Mouse (Mus musculus): ENCODE measurements around the gene Pla2g5. TPM values are rescaled to one million over a fixed set of nuclear protein-coding genes. Genes with fewer than 3 reads are reported as not detected.

Gene Pla2g5
- polyA plus RNA-seq, 1 experiment from 2014 or later, result 0.60 TPM

GRCm38 (mm10) chr4:138817736-138818135 lies 45.5 kb downstream of the Pla2g5 start:
- H3K27me3 ChIP-seq (replicated peaks; ENCODE audit: low read depth, poor library complexity, severe bottlenecking), result peaks cover 4% of the 10 kb centered on the region; the same call in 1 of the 2 replicates
- H3K27ac ChIP-seq (replicated peaks), result no peak overlapping the region
- 75% methylated on average over 6 of the region's 6 CpGs for WGBS
- no peak overlapping the region for H3K4me3 ChIP-seq
- no peaks in the 10 kb centered on the region for H3K9me3 ChIP-seq
- H3K36me3 ChIP-seq (replicated peaks), result no peaks in the 10 kb centered on the region
- peaks cover 10% of the 10 kb centered on the region for H3K4me1 ChIP-seq
- DNase-seq (ENCODE audit: low spot score), result no peak

- DNase-seq (ENCODE audit: low spot score), result no peak
- Histone ChIP-seq H3K4me3 (no peak overlapping the region), H3K27me3 (replicated peaks; ENCODE audit: low read depth, poor library complexity, severe bottlenecking) (peaks cover 4% of the 10 kb centered on the region; the same call in 1 of the 2 replicates), H3K36me3 (replicated peaks) (no peaks in the 10 kb centered on the region), H3K4me1 (peaks cover 10% of the 10 kb centered on the region), H3K9me3 (no peaks in the 10 kb centered on the region), H3K27ac (replicated peaks) (no peak overlapping the region)
- 84% methylated on average over 9 of the region's 9 CpGs for WGBS
Observed at GRCm38 (mm10) chr4:138816166-138816565, 47.1 kb downstream of the Pla2g5 start.

GRCm38 (mm10) chr4:138806920-138807541 lies 56.3 kb downstream of the Pla2g5 start:
- DNase-seq (ENCODE audit: low spot score), result no peak
- no peaks in the 10 kb centered on the region for H3K27me3 ChIP-seq (replicated peaks; ENCODE audit: low read depth, poor library complexity, severe bottlenecking)
- no peak overlapping the region for H3K4me3 ChIP-seq
- no peaks in the 10 kb centered on the region for H3K36me3 ChIP-seq (replicated peaks)
- H3K9me3 ChIP-seq, result no peaks in the 10 kb centered on the region
- H3K4me1 ChIP-seq, result no peaks in the 10 kb centered on the region
- WGBS, result 69% methylated on average over 7 of the region's 7 CpGs
- H3K27ac ChIP-seq (replicated peaks), result no peak overlapping the region

GRCm38 (mm10) chr4:138806160-138806559 lies 57.1 kb downstream of the Pla2g5 start:
- no peak overlapping the region for H3K27ac ChIP-seq (replicated peaks)
- WGBS, result 85% methylated on average over 8 of the region's 8 CpGs
- no peaks in the 10 kb centered on the region for H3K36me3 ChIP-seq (replicated peaks)
- no peaks in the 10 kb centered on the region for H3K4me1 ChIP-seq
- DNase-seq (ENCODE audit: low spot score), result no peak
- H3K27me3 ChIP-seq (replicated peaks; ENCODE audit: low read depth, poor library complexity, severe bottlenecking), result no peaks in the 10 kb centered on the region
- no peaks in the 10 kb centered on the region for H3K9me3 ChIP-seq
- H3K4me3 ChIP-seq, result no peak overlapping the region

- H3K27me3 ChIP-seq (replicated peaks; ENCODE audit: low read depth, poor library complexity, severe bottlenecking), result no peaks in the 10 kb centered on the region
- no peaks in the 10 kb centered on the region for H3K9me3 ChIP-seq
- no peaks in the 10 kb centered on the region for H3K36me3 ChIP-seq (replicated peaks)
- no peak for DNase-seq (ENCODE audit: low spot score)
- peaks cover under 1% of the 10 kb centered on the region; the same call in 1 of the 2 replicates for H3K4me1 ChIP-seq
- H3K27ac ChIP-seq (replicated peaks), result no peak overlapping the region
- WGBS, result 66% methylated on average over 8 of the region's 8 CpGs
- no peak overlapping the region for H3K4me3 ChIP-seq
Observed at GRCm38 (mm10) chr4:138805248-138805647, 58.0 kb downstream of the Pla2g5 start.

- Histone ChIP-seq H3K4me3 (no peak overlapping the region), H3K27me3 (replicated peaks; ENCODE audit: low read depth, poor library complexity, severe bottlenecking) (no peaks in the 10 kb centered on the region), H3K27ac (replicated peaks) (no peak overlapping the region), H3K4me1 (peaks cover 2% of the 10 kb centered on the region; the same call in 1 of the 2 replicates), H3K9me3 (no peaks in the 10 kb centered on the region), H3K36me3 (replicated peaks) (no peaks in the 10 kb centered on the region)
- WGBS, result 89% methylated on average over 11 of the region's 11 CpGs
- DNase-seq (ENCODE audit: low spot score), result no peak
Observed at GRCm38 (mm10) chr4:138802917-138803316, 60.4 kb downstream of the Pla2g5 start.

GRCm38 (mm10) chr4:138801631-138802030 lies 61.7 kb downstream of the Pla2g5 start:
- no peaks in the 10 kb centered on the region for H3K36me3 ChIP-seq (replicated peaks)
- H3K9me3 ChIP-seq, result no peaks in the 10 kb centered on the region
- DNase-seq (ENCODE audit: low spot score), result no peak

GRCm38 (mm10) chr4:138800134-138800744 lies 63.0 kb downstream of the Pla2g5 start:
- no peak for DNase-seq (ENCODE audit: low spot score)
- Histone ChIP-seq H3K9me3 (no peaks in the 10 kb centered on the region), H3K27me3 (replicated peaks; ENCODE audit: low read depth, poor library complexity, severe bottlenecking) (no peaks in the 10 kb centered on the region), H3K4me1 (peaks cover 14% of the 10 kb centered on the region), H3K36me3 (replicated peaks) (no peaks in the 10 kb centered on the region), H3K27ac (replicated peaks) (no peak overlapping the region), H3K4me3 (no peak overlapping the region)
- 70% methylated on average over 12 of the region's 12 CpGs for WGBS

More at GRCm38 (mm10) chr4:138801631-138802030, 61.7 kb downstream of the Pla2g5 start:
- 78% methylated on average over 4 of the region's 4 CpGs for WGBS
- Histone ChIP-seq H3K27ac (replicated peaks) (no peak overlapping the region), H3K4me3 (no peak overlapping the region), H3K4me1 (peaks cover 10% of the 10 kb centered on the region), H3K27me3 (replicated peaks; ENCODE audit: low read depth, poor library complexity, severe bottlenecking) (no peaks in the 10 kb centered on the region)

GRCm38 (mm10) chr4:138797217-138797570 lies 66.1 kb downstream of the Pla2g5 start:
- WGBS, result 76% methylated on average over 4 of the region's 4 CpGs

GRCm38 (mm10) chr4:138796513-138797216 lies 66.6 kb downstream of the Pla2g5 start:
- Histone ChIP-seq H3K27ac (replicated peaks) (no peak overlapping the region; the same call in 1 of the 2 replicates), H3K4me3 (no peak overlapping the region), H3K36me3 (replicated peaks) (no peaks in the 10 kb centered on the region), H3K4me1 (peaks cover 14% of the 10 kb centered on the region), H3K9me3 (no peaks in the 10 kb centered on the region), H3K27me3 (replicated peaks; ENCODE audit: low read depth, poor library complexity, severe bottlenecking) (no peaks in the 10 kb centered on the region)
- no peak for DNase-seq (ENCODE audit: low spot score)
- WGBS, result 50% methylated on average over 6 of the region's 6 CpGs

More at GRCm38 (mm10) chr4:138797217-138797570, 66.1 kb downstream of the Pla2g5 start:
- Histone ChIP-seq H3K4me3 (no peak overlapping the region), H3K36me3 (replicated peaks) (no peaks in the 10 kb centered on the region), H3K9me3 (no peaks in the 10 kb centered on the region), H3K27me3 (replicated peaks; ENCODE audit: low read depth, poor library complexity, severe bottlenecking) (no peaks in the 10 kb centered on the region), H3K4me1 (peaks cover 14% of the 10 kb centered on the region), H3K27ac (replicated peaks) (no peak overlapping the region; the same call in 1 of the 2 replicates)
- DNase-seq (ENCODE audit: low spot score), result no peak

GRCm38 (mm10) chr4:138794344-138794743 lies 68.9 kb downstream of the Pla2g5 start:
- no peak overlapping the region for H3K4me3 ChIP-seq
- WGBS, result 85% methylated on average over 6 of the region's 6 CpGs
- no peak overlapping the region for H3K27ac ChIP-seq (replicated peaks)
- no peaks in the 10 kb centered on the region for H3K9me3 ChIP-seq
- no peak for DNase-seq (ENCODE audit: low spot score)
- H3K4me1 ChIP-seq, result peaks cover 12% of the 10 kb centered on the region
- no peaks in the 10 kb centered on the region for H3K27me3 ChIP-seq (replicated peaks; ENCODE audit: low read depth, poor library complexity, severe bottlenecking)
- H3K36me3 ChIP-seq (replicated peaks), result no peaks in the 10 kb centered on the region

- Histone ChIP-seq H3K36me3 (replicated peaks) (no peaks in the 10 kb centered on the region), H3K4me3 (no peak overlapping the region), H3K27ac (replicated peaks) (no peak overlapping the region), H3K4me1 (peaks cover 12% of the 10 kb centered on the region), H3K9me3 (no peaks in the 10 kb centered on the region), H3K27me3 (replicated peaks; ENCODE audit: low read depth, poor library complexity, severe bottlenecking) (no peaks in the 10 kb centered on the region)
- peak; percentile 50 for DNase-seq (ENCODE audit: low spot score)
- WGBS, result 70% methylated on average over 2 of the region's 2 CpGs
Observed at GRCm38 (mm10) chr4:138793276-138793675, 70.0 kb downstream of the Pla2g5 start.

- WGBS, result 68% methylated on average over 9 of the region's 9 CpGs
- no peak overlapping the region for H3K4me3 ChIP-seq
- H3K27me3 ChIP-seq (replicated peaks; ENCODE audit: low read depth, poor library complexity, severe bottlenecking), result no peaks in the 10 kb centered on the region
- H3K36me3 ChIP-seq (replicated peaks), result no peaks in the 10 kb centered on the region
- H3K4me1 ChIP-seq, result peaks cover 12% of the 10 kb centered on the region
- no peak overlapping the region for H3K27ac ChIP-seq (replicated peaks)
- DNase-seq (ENCODE audit: low spot score), result peak; percentile 19
- no peaks in the 10 kb centered on the region for H3K9me3 ChIP-seq
Observed at GRCm38 (mm10) chr4:138792599-138792998, 70.7 kb downstream of the Pla2g5 start.
